Mouse (Mus musculus): Measurements from ENCODE around the gene Gm30191.

Gene Gm30191

GRCm38 (mm10) chr4:134246719-134247258, at the start of gene Gm30191:
TSS of gene Gm30191 (plus strand) at chr4:134246935.
- DNase-seq (ENCODE audit: low spot score in 2 of 2), result no peak

GRCm38 (mm10) chr4:134199371-134199770, 47.4 kb upstream of the Gm30191 start:
- no peak for DNase-seq (ENCODE audit: low spot score in 2 of 2)

GRCm38 (mm10) chr4:134202904-134203303, 43.8 kb upstream of the Gm30191 start, which contains the start of gene Gm7534:
TSS of gene Gm7534 (minus strand) at chr4:134203004.
- no peak for DNase-seq (ENCODE audit: low spot score in 2 of 2)

- no peak for DNase-seq (ENCODE audit: low spot score in 2 of 2)
These were observed 43.3 kb upstream of the Gm30191 start for GRCm38 (mm10) chr4:134203340-134203896.

- no peak for DNase-seq (ENCODE audit: low spot score in 2 of 2)
These were observed 40.2 kb upstream of the Gm30191 start for GRCm38 (mm10) chr4:134206488-134207053.

- no peak for DNase-seq (ENCODE audit: low spot score in 2 of 2)
These were observed 23.7 kb upstream of the Gm30191 start for GRCm38 (mm10) chr4:134222793-134223600.

- no peak for DNase-seq (ENCODE audit: low spot score in 2 of 2)
These were observed 19.5 kb upstream of the Gm30191 start, which contains the start of gene Catsper4 for GRCm38 (mm10) chr4:134227194-134227593. TSS of gene Catsper4 (minus strand) at chr4:134227383.

- no peak for DNase-seq (ENCODE audit: low spot score in 2 of 2)
These were observed 16.3 kb upstream of the Gm30191 start for GRCm38 (mm10) chr4:134230431-134230830.

- DNase-seq (ENCODE audit: low spot score in 2 of 2), result no peak
These were observed 11.9 kb upstream of the Gm30191 start for GRCm38 (mm10) chr4:134234876-134235275.

- DNase-seq (ENCODE audit: low spot score in 2 of 2), result no peak
These were observed 9.0 kb upstream of the Gm30191 start for GRCm38 (mm10) chr4:134237582-134238278.

GRCm38 (mm10) chr4:134238279-134238651, 8.5 kb upstream of the Gm30191 start, which contains the start of gene Cnksr1:
TSS of gene Cnksr1 (minus strand) at chr4:134238399.
- peak; percentile 76 to 85 for DNase-seq (ENCODE audit: low spot score in 2 of 2)

- no peak for DNase-seq (ENCODE audit: low spot score in 2 of 2)
These were observed 8.0 kb upstream of the Gm30191 start for GRCm38 (mm10) chr4:134238686-134239085.

- DNase-seq (ENCODE audit: low spot score in 2 of 2), result no peak
These were observed 3.1 kb upstream of the Gm30191 start, which contains the start of gene E130218I03Rik for GRCm38 (mm10) chr4:134243516-134244250. TSS of gene E130218I03Rik (plus strand) at chr4:134243662.

- peak; percentile 90 to 97 for DNase-seq (ENCODE audit: low spot score in 2 of 2)
These were observed 1.4 kb upstream of the Gm30191 start, which contains the start of gene Zfp593 for GRCm38 (mm10) chr4:134245148-134245843. TSS of gene Zfp593 (minus strand) at chr4:134245592.

- DNase-seq (ENCODE audit: low spot score in 2 of 2), result no peak
These were observed 479 bp upstream of the Gm30191 start for GRCm38 (mm10) chr4:134246256-134246655.

GRCm38 (mm10) chr4:134249651-134250050, 2.9 kb downstream of the Gm30191 start:
- peak; percentile 61 to 81 for DNase-seq (ENCODE audit: low spot score in 2 of 2)

GRCm38 (mm10) chr4:134250116-134250929, 3.6 kb downstream of the Gm30191 start:
- no peak for DNase-seq (ENCODE audit: low spot score in 2 of 2)

- no peak for DNase-seq (ENCODE audit: low spot score in 2 of 2)
These were observed 4.2 kb downstream of the Gm30191 start for GRCm38 (mm10) chr4:134250930-134251240.

Data from urinary bladder, postnatal 4 days (tissue).